Mouse (Mus musculus) limb, embryonic 14.5 days (tissue): ENCODE results near the gene Tmem108. TPM values are rescaled to one million over a fixed set of nuclear protein-coding genes. Genes with fewer than 3 reads are reported as not detected.

Experiments
- ATAC-seq: fragments of 200-750 bp; cut with Nextera tagmentation; 2 replicates; pipeline ENCODE4 v1.8.0; 2017; ENCODE audit warnings: low read depth, moderate number of reproducible peaks, moderate TSS enrichment; ENCODE audit not compliant: low FRiP score
- DNase-seq: peaks from one replicate; pipeline ENCODE4 v3.0.0-alpha.2; 2015; ENCODE audit warnings: low spot score
- H3K27ac ChIP-seq: fragments of 300-500 bp; sonication (generic); replicated peaks from 2 replicates; pipeline ENCODE4 v1.5.1; 2014; ENCODE audit warnings: low read depth, mild to moderate bottlenecking, low read length, moderate library complexity, mixed read lengths
- H3K27me3 ChIP-seq: fragments of 300-500 bp; sonication (generic); 2 replicates; pipeline ENCODE4 v1.6.1; 2014; ENCODE audit warnings: low read length, mixed read lengths; ENCODE audit not compliant: control insufficient read depth, insufficient read depth
- H3K36me3 ChIP-seq: fragments of 300-500 bp; sonication (generic); 2 replicates; pipeline ENCODE4 v1.6.1; 2014; ENCODE audit warnings: mild to moderate bottlenecking, low read length, moderate library complexity, mixed read lengths; ENCODE audit not compliant: control insufficient read depth, insufficient read depth
- H3K4me1 ChIP-seq: fragments of 300-500 bp; sonication (generic); 2 replicates; pipeline ENCODE4 v1.6.1; 2014; ENCODE audit warnings: antibody characterized with exemption, low read length, mixed read lengths; ENCODE audit not compliant: control insufficient read depth, insufficient read depth
- H3K4me2 ChIP-seq: fragments of 300-500 bp; sonication (generic); replicated peaks from 2 replicates; pipeline ENCODE4 v1.6.1; 2014; ENCODE audit warnings: low read depth, mild to moderate bottlenecking, low read length, moderate library complexity; ENCODE audit not compliant: severe bottlenecking
- H3K4me3 ChIP-seq: fragments of 300-500 bp; sonication (generic); replicated peaks from 2 replicates; pipeline ENCODE4 v1.5.1; 2014; ENCODE audit warnings: low read length
- H3K9ac ChIP-seq: fragments of 300-500 bp; sonication (generic); 2 replicates; pipeline ENCODE4 v1.6.1; 2014; ENCODE audit warnings: mild to moderate bottlenecking, low read depth, low read length, moderate library complexity; ENCODE audit not compliant: severe bottlenecking
- H3K9me3 ChIP-seq: fragments of 300-500 bp; sonication (generic); 2 replicates; pipeline ENCODE4 v1.6.1; 2016; ENCODE audit warnings: low read length; ENCODE audit not compliant: control insufficient read depth
- POLR2A ChIP-seq: fragments of 200-500 bp; IDR thresholded peaks from 2 replicates; pipeline ENCODE4 v1.8.0; 2012; ENCODE audit warnings: inconsistent platforms, mild to moderate bottlenecking, moderate library complexity, borderline replicate concordance; ENCODE audit not compliant: insufficient read depth, insufficient read length; ENCODE audit errors: extremely low read depth
- WGBS: fragments of 180-500 bp; shearing (Covaris S2); extraction: QIAGEN DNeasy Blood & Tissue Kit; methylation state at CpG from one replicate; pipeline ENCODE4 v1.1.7; 2014; 5-methylcytosine and 5-hydroxymethylcytosine counted together
- polyA plus RNA-seq, 2 experiments: library from polyadenylated mRNA; depleted of rRNA in 1 of 2; stranded (reverse) in 1 of 2; unstranded in 1 of 2; fragments of >200 nt; fragmentation: Nextera tagmentation in 1 of 2; extraction: Ambion mirVana in 1 of 2; gene quantifications; 2 replicates each; pipeline versions ENCODE4 v1.2.1 to v1.2.3; 2012 to 2014

Gene Tmem108
- polyA plus RNA-seq, 2 experiments, result 8.9 to 14.8 TPM

- no peak overlapping the region; the same call in 1 of the 2 replicates for H3K4me2 ChIP-seq
- peaks cover 11% of the 10 kb centered on the region for H3K4me1 ChIP-seq
Measured at GRCm38 (mm10) chr9:103494346-103495020, 267.2 kb downstream of the Tmem108 start.

GRCm38 (mm10) chr9:103491985-103492384, 269.7 kb downstream of the Tmem108 start:
- Histone ChIP-seq H3K27me3 (no peaks in the 10 kb centered on the region), H3K9me3 (no peaks in the 10 kb centered on the region), H3K4me1 (peaks cover 12% of the 10 kb centered on the region), H3K4me3 (no peak overlapping the region), H3K4me2 (no peak overlapping the region), H3K36me3 (no peaks in the 10 kb centered on the region), H3K27ac (no peak overlapping the region), H3K9ac (no peak overlapping the region)
- WGBS, result 67% methylated on average over 8 of the region's 8 CpGs
- no peak for DNase-seq
- no peak for ATAC-seq
- TF ChIP-seq POLR2A, result no peak

More at GRCm38 (mm10) chr9:103494346-103495020, 267.2 kb downstream of the Tmem108 start:
- H3K36me3 ChIP-seq, result no peaks in the 10 kb centered on the region
- no peaks in the 10 kb centered on the region for H3K27me3 ChIP-seq
- DNase-seq, result peak; percentile 87
- no peak overlapping the region for H3K9ac ChIP-seq
- no peak overlapping the region for H3K4me3 ChIP-seq
- 20% methylated on average over 7 of the region's 7 CpGs for WGBS
- ATAC-seq, result peak; percentile 85
- no peak for TF ChIP-seq POLR2A
- H3K27ac ChIP-seq, result no peak overlapping the region
- no peaks in the 10 kb centered on the region for H3K9me3 ChIP-seq

GRCm38 (mm10) chr9:103490439-103490838, 271.2 kb downstream of the Tmem108 start:
- peak; percentile 71 for ATAC-seq
- Histone ChIP-seq H3K4me3 (no peak overlapping the region), H3K36me3 (no peaks in the 10 kb centered on the region), H3K27me3 (no peaks in the 10 kb centered on the region), H3K27ac (no peak overlapping the region), H3K9ac (no peak overlapping the region), H3K4me2 (no peak overlapping the region), H3K4me1 (peaks cover 25% of the 10 kb centered on the region), H3K9me3 (no peaks in the 10 kb centered on the region)
- TF ChIP-seq POLR2A, result no peak
- peak; percentile 68 for DNase-seq
- 5% methylated on average over 2 of the region's 2 CpGs for WGBS

- no peaks in the 10 kb centered on the region for H3K9me3 ChIP-seq
- no peak for TF ChIP-seq POLR2A
- no peaks in the 10 kb centered on the region for H3K36me3 ChIP-seq
- H3K27ac ChIP-seq, result no peak overlapping the region
- H3K4me1 ChIP-seq, result peaks cover 26% of the 10 kb centered on the region
- H3K4me2 ChIP-seq, result no peak overlapping the region
- no peak overlapping the region for H3K9ac ChIP-seq
- WGBS, result 72% methylated on average over 4 of the region's 4 CpGs
- H3K27me3 ChIP-seq, result no peaks in the 10 kb centered on the region
- no peak overlapping the region for H3K4me3 ChIP-seq
- no peak for DNase-seq
- no peak for ATAC-seq
Measured at GRCm38 (mm10) chr9:103489883-103490282, 271.8 kb downstream of the Tmem108 start.

- WGBS, result 69% methylated on average over 6 of the region's 7 CpGs
- Histone ChIP-seq H3K4me3 (no peak overlapping the region), H3K9me3 (no peaks in the 10 kb centered on the region), H3K4me1 (peaks cover 20% of the 10 kb centered on the region; the same call in 1 of the 2 replicates), H3K9ac (no peak overlapping the region), H3K27me3 (no peaks in the 10 kb centered on the region), H3K27ac (no peak overlapping the region), H3K36me3 (no peaks in the 10 kb centered on the region), H3K4me2 (no peak overlapping the region)
- TF ChIP-seq POLR2A, result no peak
- no peak for ATAC-seq
- no peak for DNase-seq
Measured at GRCm38 (mm10) chr9:103489096-103489495, 272.5 kb downstream of the Tmem108 start.
